Mouse (Mus musculus) B cell, adult 2 months (primary cell): ENCODE measurements around the gene Slc4a8.

Source experiments
- DNase-seq, 2 experiments: peaks; one replicate each; pipeline ENCODE4 v3.0.0; 2022

Gene Slc4a8

GRCm38 (mm10) chr15:100761419-100762185, at the start of gene Slc4a8:
Slc4a8 (plus strand) TSS chr15:100761747.
- DNase-seq, result peak; percentile 92 to 93

- no peak for DNase-seq
Measured at GRCm38 (mm10) chr15:100714470-100714869, 47.1 kb upstream of the Slc4a8 start.

GRCm38 (mm10) chr15:100715399-100715993, 46.1 kb upstream of the Slc4a8 start:
- no peak for DNase-seq

GRCm38 (mm10) chr15:100717933-100718332, 43.6 kb upstream of the Slc4a8 start:
- no peak for DNase-seq

- peak; percentile 70 for DNase-seq
Measured at GRCm38 (mm10) chr15:100718572-100718971, 43.0 kb upstream of the Slc4a8 start.

- DNase-seq, result no peak
Measured at GRCm38 (mm10) chr15:100719217-100719616, 42.3 kb upstream of the Slc4a8 start.

GRCm38 (mm10) chr15:100720066-100720465, 41.5 kb upstream of the Slc4a8 start:
- no peak for DNase-seq

- no peak for DNase-seq
Measured at GRCm38 (mm10) chr15:100721445-100721844, 40.1 kb upstream of the Slc4a8 start.

- no peak for DNase-seq
Measured at GRCm38 (mm10) chr15:100722026-100722425, 39.5 kb upstream of the Slc4a8 start.

- no peak for DNase-seq
Measured at GRCm38 (mm10) chr15:100722564-100722963, 39.0 kb upstream of the Slc4a8 start.

- no peak for DNase-seq
Measured at GRCm38 (mm10) chr15:100723505-100723904, 38.0 kb upstream of the Slc4a8 start.

GRCm38 (mm10) chr15:100726721-100727120, 34.8 kb upstream of the Slc4a8 start:
- DNase-seq, result no peak

GRCm38 (mm10) chr15:100727834-100728233, 33.7 kb upstream of the Slc4a8 start:
- no peak for DNase-seq

GRCm38 (mm10) chr15:100728586-100728985, 33.0 kb upstream of the Slc4a8 start:
- peak; percentile 33 to 39 for DNase-seq

- peak; percentile 75 to 77 for DNase-seq
Measured at GRCm38 (mm10) chr15:100729281-100729985, 32.1 kb upstream of the Slc4a8 start, which contains the start of gene Galnt6. Galnt6 (minus strand) TSS chr15:100729376.

- DNase-seq, result no peak
Measured at GRCm38 (mm10) chr15:100731081-100731480, 30.5 kb upstream of the Slc4a8 start.

- peak; percentile 71 to 76 for DNase-seq
Measured at GRCm38 (mm10) chr15:100732580-100732979, 29.0 kb upstream of the Slc4a8 start.

- no peak for DNase-seq
Measured at GRCm38 (mm10) chr15:100735095-100735952, 26.2 kb upstream of the Slc4a8 start.

- no peak for DNase-seq
Measured at GRCm38 (mm10) chr15:100735953-100736300, 25.6 kb upstream of the Slc4a8 start.

- peak in 1 of 2 experiments; percentile 28 for DNase-seq
Measured at GRCm38 (mm10) chr15:100737667-100738066, 23.9 kb upstream of the Slc4a8 start.

GRCm38 (mm10) chr15:100738351-100738781, 23.2 kb upstream of the Slc4a8 start:
- no peak for DNase-seq

GRCm38 (mm10) chr15:100739442-100739841, 22.1 kb upstream of the Slc4a8 start:
- DNase-seq, result no peak

GRCm38 (mm10) chr15:100743238-100743637, 18.3 kb upstream of the Slc4a8 start:
- DNase-seq, result no peak
